Mouse (Mus musculus): ENCODE results near the gene D230025D16Rik. TPM values are rescaled to one million over a fixed set of nuclear protein-coding genes. Genes with fewer than 3 reads are reported as not detected.
"Not testable (repeated sequence)": the region's sequence is repeated elsewhere in the genome, so short reads cannot be mapped to it uniquely, and the experiment has no call there.

Gene D230025D16Rik
- polyA plus RNA-seq, 1 experiment from 2014 or later, result 27.2 TPM

DNA sequence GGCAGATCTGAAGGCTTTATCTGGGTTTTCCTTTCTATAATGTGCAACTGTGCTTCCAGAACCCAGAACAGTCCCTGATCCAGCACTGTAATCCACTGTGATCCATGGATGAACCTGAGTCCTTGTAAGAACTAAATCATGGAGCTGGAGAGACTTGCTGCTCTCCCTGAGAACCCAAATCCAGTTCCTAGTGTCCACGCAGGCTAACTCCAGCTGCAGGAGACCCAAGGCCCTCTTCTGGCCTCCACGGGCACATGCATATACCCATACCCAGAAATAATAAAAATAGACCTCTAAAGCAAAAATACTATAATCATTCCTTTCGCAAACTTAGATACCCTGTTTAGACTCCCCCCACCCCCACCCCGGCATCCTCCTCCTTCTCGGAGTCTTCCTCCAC is 63.3 kb downstream of the D230025D16Rik start:
- no peak overlapping the region for H3K27ac ChIP-seq
- H3K9me3 ChIP-seq, result no peaks in the 10 kb centered on the region

DNA sequence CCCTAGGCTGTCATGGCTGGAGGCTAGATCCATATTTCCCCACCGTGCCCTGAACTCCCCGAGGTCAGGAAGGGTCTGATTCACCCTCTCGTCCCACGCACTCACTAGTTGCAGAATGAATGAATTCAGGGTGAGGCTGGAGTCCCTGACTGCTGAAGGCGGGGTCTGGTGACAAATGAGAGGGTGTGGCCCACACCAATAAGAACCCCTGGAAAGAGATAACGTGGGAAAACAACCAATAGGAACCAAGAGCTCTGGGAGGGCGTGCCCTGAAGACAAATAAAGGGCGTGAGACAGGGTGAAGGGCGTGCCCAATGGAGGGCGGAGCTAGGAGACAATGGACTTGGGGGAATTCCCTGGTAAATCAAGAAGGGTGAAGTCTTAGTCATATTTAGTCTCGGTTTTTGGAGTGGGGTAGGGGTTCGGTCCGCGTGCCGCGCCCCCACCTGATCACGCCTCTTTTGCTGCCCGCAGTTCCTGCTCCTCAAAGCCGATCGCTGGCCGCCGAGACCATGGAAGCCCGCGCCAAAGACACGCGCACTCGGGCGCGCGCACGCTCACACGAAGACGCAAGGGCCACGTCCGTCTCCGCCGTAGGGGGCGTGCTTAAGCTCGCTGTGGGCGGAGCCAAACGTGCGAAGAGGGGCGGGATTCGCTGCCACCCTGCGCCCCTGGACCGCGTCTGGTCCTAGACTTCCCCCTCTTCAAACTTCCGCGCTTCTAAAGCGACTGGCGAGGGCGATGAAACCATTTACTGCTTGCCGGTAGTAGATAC is 64.2 kb downstream of the D230025D16Rik start:
- Histone ChIP-seq H3K9me3 (no peaks in the 10 kb centered on the region), H3K27me3 (peaks cover 27% of the 10 kb centered on the region), H3K9ac (replicated peaks) (peak overlapping the region; percentile 56), H3K4me2 (peak overlapping the region; percentile 83), H3K36me3 (peaks cover 17% of the 10 kb centered on the region), H3K27ac (peak overlapping the region; percentile 58), H3K4me1 (replicated peaks) (peaks cover 26% of the 10 kb centered on the region), H3K4me3 (replicated peaks) (peak overlapping the region; percentile 50)
- WGBS, result 1% methylated on average over 53 of the region's 53 CpGs
- peak; percentile 86 for ATAC-seq (ENCODE audit: insufficient number of reproducible peaks, insufficient read depth, low FRiP score, low TSS enrichment, low read depth)

More for the DNA sequence above, 63.3 kb downstream of the D230025D16Rik start:
- Histone ChIP-seq H3K4me3 (replicated peaks) (0 out of 2 replicates have a peak overlapping the region, but pooled peaks have one; percentile 50), H3K4me2 (peak overlapping the region; percentile 83), H3K36me3 (peaks cover 19% of the 10 kb centered on the region), H3K9ac (replicated peaks) (no peak overlapping the region), H3K4me1 (replicated peaks) (peaks cover 26% of the 10 kb centered on the region), H3K27me3 (peaks cover 23% of the 10 kb centered on the region)
- no peak for ATAC-seq (ENCODE audit: insufficient number of reproducible peaks, insufficient read depth, low FRiP score, low TSS enrichment, low read depth)
- 85% methylated on average over 5 of the region's 5 CpGs for WGBS

DNA sequence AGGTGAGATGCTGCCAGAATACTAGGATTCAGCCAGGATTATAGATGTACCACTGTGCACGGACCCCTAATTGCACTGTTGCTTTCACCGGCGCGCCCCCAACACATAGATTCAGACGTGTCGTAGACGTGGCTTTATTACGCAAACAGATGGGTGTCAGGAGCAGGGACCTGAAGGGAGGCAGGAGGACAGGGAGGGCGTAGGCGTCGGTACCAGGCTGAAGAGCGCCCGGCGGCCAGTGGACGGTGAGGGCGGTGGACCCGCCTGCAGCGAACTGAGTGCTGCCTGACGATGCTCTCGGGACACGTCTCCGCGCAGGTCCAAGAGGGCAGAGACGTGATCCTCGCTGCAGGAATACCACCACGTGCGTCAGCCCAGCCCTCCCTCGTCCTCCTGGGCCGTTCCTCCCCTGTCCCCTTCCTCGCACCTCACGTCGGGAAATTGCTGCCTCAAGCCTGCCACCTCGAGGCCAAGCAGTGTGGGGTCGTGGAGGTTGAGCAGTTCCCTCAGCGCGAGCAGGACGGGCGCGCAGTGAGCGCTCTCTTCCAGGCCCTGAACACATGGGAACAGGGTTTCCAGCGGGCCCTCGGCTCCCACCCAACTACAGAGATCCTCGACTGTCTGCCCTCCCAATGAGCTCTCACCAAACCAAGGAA is 65.0 kb downstream of the D230025D16Rik start, which contains the start of gene 4931428F04Rik:
Gene 4931428F04Rik, minus strand, starts transcription at position 60 of the 656 bp plus-strand sequence.
- Histone ChIP-seq H3K9ac (replicated peaks) (peak within 1 kb of the TSS; percentile 56), H3K27me3 (peaks cover 22% of the 10 kb centered on the region), H3K9me3 (no peaks in the 10 kb centered on the region), H3K4me2 (peak within 1 kb of the TSS; percentile 83), H3K36me3 (peaks cover 12% of the 10 kb centered on the region), H3K27ac (peak within 1 kb of the TSS; percentile 58), H3K4me3 (replicated peaks) (peak within 1 kb of the TSS; percentile 50), H3K4me1 (replicated peaks) (peaks cover 26% of the 10 kb centered on the region)
- peak; percentile 23 for ATAC-seq (ENCODE audit: insufficient number of reproducible peaks, insufficient read depth, low FRiP score, low TSS enrichment, low read depth)
- 2% methylated on average over 43 of the region's 43 CpGs for whole genome bisulfite sequencing

DNA sequence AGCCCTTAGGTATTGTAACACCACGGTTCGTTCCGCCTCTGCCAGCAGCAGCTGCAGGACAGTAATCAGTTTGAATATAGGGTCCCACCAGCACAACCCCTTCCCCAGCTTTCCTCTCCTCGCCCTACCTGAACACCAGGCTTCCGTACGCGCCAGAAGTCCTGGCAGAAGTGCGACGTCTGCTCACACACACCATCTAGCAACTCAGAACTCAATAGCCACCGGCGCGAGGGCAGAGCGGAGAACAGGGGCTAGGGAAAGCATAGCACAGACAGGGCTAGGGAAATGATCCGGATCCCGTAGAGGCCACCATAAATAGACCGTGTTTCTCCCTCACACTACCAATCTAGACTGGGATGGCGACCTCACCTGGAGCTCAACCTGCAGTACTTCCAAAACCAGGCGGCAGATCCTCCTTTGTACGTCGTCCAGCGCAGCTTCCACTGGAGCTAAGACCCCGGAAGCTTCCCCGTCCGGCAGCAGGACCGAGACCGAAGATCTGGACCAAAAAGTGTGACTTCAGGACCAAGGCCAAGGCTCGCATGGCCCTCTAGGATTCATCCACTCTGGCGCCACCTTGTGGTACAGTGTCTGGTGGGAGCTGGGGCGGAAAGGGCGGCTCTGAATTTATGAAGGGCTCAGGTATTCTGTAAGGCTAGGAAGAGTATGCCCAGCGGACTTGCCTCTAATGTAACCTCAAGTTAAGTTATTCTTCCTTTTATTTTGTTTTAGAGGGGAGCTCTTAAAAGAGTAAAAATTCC is 65.8 kb downstream of the D230025D16Rik start:
- no peak for ATAC-seq (ENCODE audit: insufficient number of reproducible peaks, insufficient read depth, low FRiP score, low TSS enrichment, low read depth)
- 8% methylated on average over 31 of the region's 31 CpGs for WGBS

DNA sequence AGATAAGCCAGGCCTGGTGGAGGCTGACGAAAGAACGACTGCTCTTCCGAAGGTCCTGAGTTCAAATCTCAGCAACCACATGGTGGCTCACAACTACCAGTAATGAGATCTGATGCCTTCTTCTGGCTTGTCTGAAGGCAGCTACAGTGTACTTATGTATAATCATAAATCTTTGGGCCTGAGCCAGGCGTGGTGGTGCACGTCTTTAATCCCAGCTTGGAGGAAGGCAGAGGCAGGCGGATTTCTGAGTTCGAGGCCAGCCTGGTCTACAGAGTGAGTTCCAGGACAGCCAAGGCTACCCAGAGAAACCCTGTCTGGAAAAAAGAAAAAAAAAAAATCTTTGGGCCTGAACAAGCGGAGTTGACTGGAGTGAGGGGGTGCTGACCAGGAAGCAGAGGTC is 66.4 kb downstream of the D230025D16Rik start:
- not testable (repeated sequence) for H3K4me3 ChIP-seq (replicated peaks)

More for the DNA sequence above, 65.8 kb downstream of the D230025D16Rik start:
- Histone ChIP-seq H3K27me3 (peaks cover 24% of the 10 kb centered on the region), H3K4me2 (peak overlapping the region; percentile 83), H3K27ac (no peak overlapping the region), H3K36me3 (peaks cover 7% of the 10 kb centered on the region; the same call in 1 of the 2 replicates), H3K4me3 (replicated peaks) (peak overlapping the region; percentile 50), H3K9ac (replicated peaks) (no peak overlapping the region), H3K4me1 (replicated peaks) (peaks cover 26% of the 10 kb centered on the region), H3K9me3 (no peaks in the 10 kb centered on the region)

DNA sequence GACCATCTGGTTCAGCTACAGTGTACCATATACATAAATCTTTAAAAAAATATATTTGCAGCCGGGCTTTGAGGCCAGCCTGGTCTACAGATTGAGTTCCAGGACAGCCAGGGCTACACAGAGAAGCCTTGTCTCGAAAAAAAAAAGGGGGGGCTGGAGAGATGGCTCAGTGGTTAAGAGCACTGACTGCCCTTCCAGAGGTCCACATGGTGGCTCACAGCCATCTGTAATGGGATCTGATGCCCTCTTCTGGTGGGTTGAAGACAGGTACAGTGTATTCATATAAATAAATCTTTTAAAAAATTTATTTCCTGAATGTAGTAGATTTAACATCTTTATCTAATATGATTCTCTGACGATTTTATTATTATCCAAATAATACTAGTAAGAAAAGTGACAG is 66.9 kb downstream of the D230025D16Rik start:
- WGBS, result 62% methylated on average over 3 of the region's 3 CpGs
- not testable (repeated sequence) for H3K4me3 ChIP-seq (replicated peaks); ATAC-seq (ENCODE audit: insufficient number of reproducible peaks, insufficient read depth, low FRiP score, low TSS enrichment, low read depth); H3K9me3 ChIP-seq; H3K27ac ChIP-seq; H3K4me2 ChIP-seq; H3K36me3 ChIP-seq; H3K9ac ChIP-seq (replicated peaks)
- H3K27me3 ChIP-seq, result peaks cover 27% of the 10 kb centered on the region
- peaks cover 29% of the 10 kb centered on the region for H3K4me1 ChIP-seq (replicated peaks)

More for the DNA sequence above, 66.4 kb downstream of the D230025D16Rik start:
- Histone ChIP-seq H3K27me3 (peaks cover 27% of the 10 kb centered on the region), H3K4me1 (replicated peaks) (peaks cover 26% of the 10 kb centered on the region)
- H3K36me3 ChIP-seq; H3K4me2 ChIP-seq; H3K27ac ChIP-seq; H3K9me3 ChIP-seq; H3K9ac ChIP-seq (replicated peaks); ATAC-seq (ENCODE audit: insufficient number of reproducible peaks, insufficient read depth, low FRiP score, low TSS enrichment, low read depth): not testable (repeated sequence)
- 91% methylated on average over 8 of the region's 8 CpGs for WGBS

DNA sequence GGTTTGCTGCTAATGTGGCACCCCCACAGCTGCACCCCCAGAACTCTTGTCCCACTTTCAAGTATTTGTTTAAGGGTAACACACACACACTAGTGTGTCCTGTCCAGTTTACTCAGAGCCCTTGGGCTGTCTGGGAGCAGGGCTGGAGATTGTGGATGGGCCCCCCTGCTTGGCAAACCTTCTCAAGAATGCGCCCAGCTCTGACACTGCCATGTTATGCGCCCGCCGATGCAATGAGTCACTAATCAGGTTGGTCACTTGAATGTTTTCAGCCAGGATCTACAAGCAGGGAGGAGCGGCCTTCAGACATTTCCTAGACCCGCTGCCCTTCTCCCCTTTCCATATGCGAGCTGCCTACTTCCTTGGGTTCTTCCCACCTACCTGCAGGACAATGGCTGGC is 67.5 kb downstream of the D230025D16Rik start:
- H3K4me1 ChIP-seq (replicated peaks), result peaks cover 32% of the 10 kb centered on the region
- H3K4me2 ChIP-seq, result no peak overlapping the region
- peaks cover 27% of the 10 kb centered on the region for H3K27me3 ChIP-seq
- H3K27ac ChIP-seq, result no peak overlapping the region
- H3K36me3 ChIP-seq, result no peaks in the 10 kb centered on the region
- no peak overlapping the region for H3K4me3 ChIP-seq (replicated peaks)
- H3K9ac ChIP-seq (replicated peaks), result no peak overlapping the region
- 79% methylated on average over 7 of the region's 7 CpGs for WGBS
- no peak for ATAC-seq (ENCODE audit: insufficient number of reproducible peaks, insufficient read depth, low FRiP score, low TSS enrichment, low read depth)
- H3K9me3 ChIP-seq, result no peaks in the 10 kb centered on the region

DNA sequence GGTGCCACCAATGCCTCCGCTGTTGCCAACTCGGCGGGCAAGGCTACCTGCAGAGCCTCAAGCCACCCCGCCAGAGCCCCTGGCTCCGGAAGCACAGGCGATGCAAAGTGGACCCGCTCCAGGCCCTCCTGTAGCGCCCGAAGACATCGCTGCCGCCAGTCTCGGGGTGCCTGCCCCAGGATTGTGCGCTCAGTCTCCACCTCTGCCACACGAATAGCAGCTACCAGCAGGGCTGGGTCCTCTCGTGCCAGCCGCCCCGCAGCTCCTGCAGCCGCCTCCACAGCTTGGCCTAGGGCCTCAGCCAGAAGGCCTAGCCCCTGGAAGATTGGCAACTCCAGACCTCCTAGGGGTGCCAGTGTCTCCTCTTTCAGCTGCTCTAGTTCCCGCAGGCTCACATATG is 68.5 kb downstream of the D230025D16Rik start:
- H3K9ac ChIP-seq (replicated peaks), result no peak overlapping the region
- H3K27ac ChIP-seq, result no peak overlapping the region
- no peaks in the 10 kb centered on the region for H3K9me3 ChIP-seq
- H3K27me3 ChIP-seq, result peaks cover 27% of the 10 kb centered on the region
- WGBS, result 67% methylated on average over 19 of the region's 19 CpGs
- H3K4me1 ChIP-seq (replicated peaks), result peaks cover 29% of the 10 kb centered on the region
- H3K4me2 ChIP-seq, result no peak overlapping the region
- H3K36me3 ChIP-seq, result peaks cover under 1% of the 10 kb centered on the region; the same call in 1 of the 2 replicates
- H3K4me3 ChIP-seq (replicated peaks), result no peak overlapping the region
- ATAC-seq (ENCODE audit: insufficient number of reproducible peaks, insufficient read depth, low FRiP score, low TSS enrichment, low read depth), result no peak

DNA sequence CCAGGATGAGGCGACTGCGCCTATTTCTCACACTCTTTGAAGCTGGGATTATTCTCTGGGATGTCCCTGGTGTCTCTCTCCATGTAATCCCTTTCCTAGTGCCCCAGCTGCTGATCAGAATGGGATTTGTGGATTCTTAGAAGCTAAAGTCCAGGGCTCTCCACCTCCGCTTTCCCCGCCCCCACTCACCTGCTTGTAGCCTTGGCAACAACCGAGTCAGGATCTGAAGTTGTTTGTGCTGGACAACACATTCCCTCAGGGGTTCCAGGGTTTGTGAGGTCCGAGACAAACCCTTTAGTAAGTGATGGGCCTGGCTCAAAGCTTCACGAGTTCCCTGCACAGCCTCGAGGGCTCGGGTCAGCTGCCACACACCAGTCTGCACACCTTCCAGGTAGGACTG is 69.8 kb downstream of the D230025D16Rik start:
- 74% methylated on average over 9 of the region's 9 CpGs for WGBS

DNA sequence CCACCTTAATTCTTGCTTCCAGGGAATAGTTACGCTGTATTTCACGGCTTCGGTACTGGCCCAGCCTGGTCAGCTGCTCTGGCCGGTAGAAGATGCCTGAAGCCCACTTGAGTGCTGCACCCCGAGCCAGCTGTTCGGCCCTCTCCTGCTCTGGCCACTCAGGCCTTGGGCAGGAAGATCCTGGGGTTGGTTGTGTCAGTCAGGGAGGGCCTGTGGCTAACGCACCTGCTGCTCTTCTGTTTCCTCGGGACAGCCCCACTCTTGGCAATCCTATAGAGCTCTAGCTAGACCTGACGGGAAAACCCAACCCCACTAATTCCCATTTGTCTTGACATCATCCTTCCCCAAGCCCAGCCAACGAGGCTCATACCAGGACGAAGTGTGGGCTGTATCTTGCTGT is 70.3 kb downstream of the D230025D16Rik start:
- Histone ChIP-seq H3K9me3 (no peaks in the 10 kb centered on the region), H3K27me3 (peaks cover 20% of the 10 kb centered on the region), H3K4me2 (no peak overlapping the region), H3K4me1 (replicated peaks) (peaks cover 23% of the 10 kb centered on the region), H3K9ac (replicated peaks) (no peak overlapping the region), H3K27ac (no peak overlapping the region), H3K36me3 (peaks cover 18% of the 10 kb centered on the region), H3K4me3 (replicated peaks) (0 out of 2 replicates have a peak overlapping the region, but pooled peaks have one; percentile 4)
- ATAC-seq (ENCODE audit: insufficient number of reproducible peaks, insufficient read depth, low FRiP score, low TSS enrichment, low read depth), result no peak
- WGBS, result 73% methylated on average over 11 of the region's 11 CpGs

More for the DNA sequence above, 69.8 kb downstream of the D230025D16Rik start:
- Histone ChIP-seq H3K9ac (replicated peaks) (0 out of 2 replicates have a peak overlapping the region, but pooled peaks have one; percentile 18), H3K4me3 (replicated peaks) (0 out of 2 replicates have a peak overlapping the region, but pooled peaks have one; percentile 4), H3K4me1 (replicated peaks) (peaks cover 28% of the 10 kb centered on the region), H3K4me2 (no peak overlapping the region), H3K9me3 (no peaks in the 10 kb centered on the region), H3K27ac (no peak overlapping the region), H3K36me3 (peaks cover 13% of the 10 kb centered on the region), H3K27me3 (peaks cover 25% of the 10 kb centered on the region)
- ATAC-seq (ENCODE audit: insufficient number of reproducible peaks, insufficient read depth, low FRiP score, low TSS enrichment, low read depth), result no peak

Data from limb, embryonic 12.5 days (tissue).